Mouse (Mus musculus) mesoderm, embryonic 11.5 days (tissue): ENCODE data around the gene Tfec.

Experiments used
- DNase-seq: peaks from one replicate; pipeline ENCODE4 v3.0.0-alpha.2; 2012; ENCODE audit warnings: low read depth, low spot score

Gene Tfec

DNA sequence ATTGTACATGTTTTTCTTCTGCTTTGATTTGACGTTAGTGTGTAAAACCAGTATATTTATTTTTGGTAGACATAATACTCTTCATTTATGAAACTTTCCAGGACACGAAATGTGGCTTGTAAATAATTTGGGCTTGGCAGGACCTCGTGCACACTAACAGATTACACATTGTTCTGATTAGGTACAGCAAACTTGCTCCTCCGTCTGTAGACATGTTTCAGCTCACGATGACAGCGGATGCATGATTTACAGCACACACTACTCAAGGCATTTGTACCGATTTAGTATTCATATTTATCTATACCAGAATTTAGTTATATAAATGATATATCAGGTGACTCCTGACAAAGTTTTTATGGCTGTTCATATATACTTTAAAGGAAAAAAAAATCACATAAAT, 104.2 kb downstream of the Tfec start:
- DNase-seq, result peak; percentile 56

DNA sequence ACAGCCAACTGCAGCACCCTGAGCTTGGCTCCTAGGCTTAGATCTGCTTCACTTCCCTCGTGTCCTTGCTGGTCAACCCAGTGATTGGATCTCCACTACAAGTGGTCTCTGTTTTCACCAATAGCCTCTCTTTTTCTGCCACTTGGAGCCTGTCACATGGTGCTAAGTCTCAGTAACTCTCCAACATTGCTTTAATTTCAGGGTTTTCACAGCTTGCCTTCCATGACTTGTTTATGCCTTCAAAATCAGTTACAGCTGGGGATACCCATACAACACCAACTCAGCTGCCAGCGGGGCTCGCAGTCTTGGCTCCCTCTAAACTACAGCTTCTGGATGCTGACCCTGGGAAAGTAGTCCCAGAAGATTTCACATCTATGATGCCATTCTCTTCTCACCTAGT, 113.1 kb downstream of the Tfec start:
- no peak for DNase-seq
